Mouse (Mus musculus) CD4-positive, CD25-positive, alpha-beta regulatory T cell, adult 2 months (primary cell): ENCODE results near the gene Fbxo3.
"Not testable (repeated sequence)": the region's sequence is repeated elsewhere in the genome, so short reads cannot be mapped to it uniquely, and the experiment has no call there.

ENCODE experiments used
- DNase-seq: peaks from one replicate; pipeline ENCODE4 v3.0.0-alpha.2; 2012; ENCODE audit warnings: low read depth, low spot score

The Fbxo3 gene

GRCm38 (mm10) chr2:104096256-104096655 is 68.7 kb downstream of the Fbxo3 start:
- DNase-seq = no peak

GRCm38 (mm10) chr2:104096796-104097195 is 69.3 kb downstream of the Fbxo3 start:
- not testable (repeated sequence) for DNase-seq

GRCm38 (mm10) chr2:104097396-104097795 is 69.9 kb downstream of the Fbxo3 start:
- not testable (repeated sequence) for DNase-seq

GRCm38 (mm10) chr2:104098529-104099230 is 71.2 kb downstream of the Fbxo3 start:
- DNase-seq = no peak

- no peak for DNase-seq
Observed at GRCm38 (mm10) chr2:104099231-104099585, 71.7 kb downstream of the Fbxo3 start.

GRCm38 (mm10) chr2:104099946-104100345 is 72.4 kb downstream of the Fbxo3 start:
- DNase-seq = no peak

GRCm38 (mm10) chr2:104104800-104105199 is 77.3 kb downstream of the Fbxo3 start:
- DNase-seq = no peak

- DNase-seq = not testable (repeated sequence)
Observed at GRCm38 (mm10) chr2:104109021-104109420, 81.5 kb downstream of the Fbxo3 start.

GRCm38 (mm10) chr2:104109528-104109927 is 82.0 kb downstream of the Fbxo3 start:
- DNase-seq = no peak

- DNase-seq = no peak
Observed at GRCm38 (mm10) chr2:104110031-104110430, 82.5 kb downstream of the Fbxo3 start.

GRCm38 (mm10) chr2:104111170-104111797 is 83.8 kb downstream of the Fbxo3 start:
- DNase-seq = not testable (repeated sequence)
